Mouse (Mus musculus) lung, postnatal 0 days (tissue): ENCODE data around the gene Brsk2. TPM values are rescaled to one million over a fixed set of nuclear protein-coding genes. Genes with fewer than 3 reads are reported as not detected.
A peak's percentile ranks its signal among the peaks of the same experiment; 100 is the strongest.

Source experiments
- ATAC-seq: fragments of 200-750 bp; cut with Nextera tagmentation; 2 replicates; pipeline ENCODE4 v1.8.0; 2017; ENCODE audit warnings: moderate library complexity
- DNase-seq: peaks from one replicate; pipeline ENCODE4 v3.0.0-alpha.2; 2016; ENCODE audit warnings: low spot score
- H3K27ac ChIP-seq: fragments of 300-500 bp; sonication (generic); 2 replicates; pipeline ENCODE4 v1.5.1; 2014; ENCODE audit warnings: antibody characterized with exemption, mild to moderate bottlenecking, low read length, mixed read lengths
- H3K27me3 ChIP-seq: fragments of 300-500 bp; sonication (generic); replicated peaks from 2 replicates; pipeline ENCODE4 v1.6.1; 2014; ENCODE audit warnings: low read length, mixed read lengths; ENCODE audit not compliant: insufficient read depth
- H3K36me3 ChIP-seq: fragments of 300-500 bp; sonication (generic); 2 replicates; pipeline ENCODE4 v1.6.1; 2014; ENCODE audit warnings: low read length, mixed read lengths; ENCODE audit not compliant: insufficient read depth
- H3K4me1 ChIP-seq: fragments of 300-500 bp; sonication (generic); 2 replicates; pipeline ENCODE4 v1.6.1; 2014; ENCODE audit warnings: antibody characterized with exemption, low read depth, low read length, mixed read lengths; ENCODE audit not compliant: insufficient read depth
- H3K4me2 ChIP-seq: fragments of 300-500 bp; sonication (generic); replicated peaks from 2 replicates; pipeline ENCODE4 v1.6.1; 2014; ENCODE audit warnings: low read depth, mild to moderate bottlenecking, low read length, moderate library complexity, mixed read lengths
- H3K4me3 ChIP-seq: fragments of 300-500 bp; sonication (generic); 2 replicates; pipeline ENCODE4 v1.5.1; 2014; ENCODE audit warnings: low read depth, low read length
- H3K9ac ChIP-seq: fragments of 300-500 bp; sonication (generic); replicated peaks from 2 replicates; pipeline ENCODE4 v1.6.1; 2014; ENCODE audit warnings: low read depth, mild to moderate bottlenecking
- H3K9me3 ChIP-seq: fragments of 300-500 bp; sonication (generic); 2 replicates; pipeline ENCODE4 v1.6.1; 2016; ENCODE audit warnings: low read length, mixed read lengths
- CTCF ChIP-seq: IDR thresholded peaks from 2 replicates; pipeline ENCODE4 v1.5.1; 2016; ENCODE audit warnings: antibody characterized with exemption, mild to moderate bottlenecking
- EP300 ChIP-seq: IDR thresholded peaks from 2 replicates; pipeline ENCODE4 v1.6.1; 2016; ENCODE audit warnings: antibody characterized with exemption, mild to moderate bottlenecking, control low read depth
- WGBS: fragments of 180-500 bp; shearing (Covaris S2); extraction: QIAGEN DNeasy Blood & Tissue Kit; methylation state at CpG from one replicate; pipeline ENCODE4 v1.1.7; 2014; 5-methylcytosine and 5-hydroxymethylcytosine counted together
- polyA plus RNA-seq: library from polyadenylated mRNA; unstranded; fragments of >200 nt; fragmentation: Nextera tagmentation; extraction: Ambion mirVana; gene quantifications from 2 replicates; pipeline ENCODE4 v1.2.1, GENCODE M21; 2015

Brsk2 gene
- polyA plus RNA-seq, 1 experiment from 2014 or later = 0.39 TPM

GRCm38 (mm10) chr7:141960926-141961325 lies 11.4 kb downstream of the Brsk2 start:
- no peak for TF ChIP-seq CTCF
- no peak for TF ChIP-seq EP300
- H3K4me1 ChIP-seq = no peaks in the 10 kb centered on the region
- no peaks in the 10 kb centered on the region for H3K27me3 ChIP-seq
- no peaks in the 10 kb centered on the region for H3K36me3 ChIP-seq
- no peak overlapping the region for H3K9ac ChIP-seq
- WGBS = 61% methylated on average over 2 of the region's 2 CpGs
- H3K27ac ChIP-seq = no peak overlapping the region
- no peak overlapping the region for H3K4me3 ChIP-seq
- ATAC-seq (no peak), DNase-seq (no peak)
- H3K9me3 ChIP-seq = no peaks in the 10 kb centered on the region
- no peak overlapping the region for H3K4me2 ChIP-seq

- H3K4me2 ChIP-seq = no peak overlapping the region
- no peaks in the 10 kb centered on the region for H3K27me3 ChIP-seq
- no peak overlapping the region for H3K9ac ChIP-seq
- DNase-seq (no peak), ATAC-seq (no peak)
- H3K4me1 ChIP-seq = no peaks in the 10 kb centered on the region
- H3K36me3 ChIP-seq = no peaks in the 10 kb centered on the region
- WGBS = 89% methylated on average over 3 of the region's 3 CpGs
- H3K4me3 ChIP-seq = no peak overlapping the region
- TF ChIP-seq EP300 (no peak), CTCF (no peak)
- no peaks in the 10 kb centered on the region for H3K9me3 ChIP-seq
- H3K27ac ChIP-seq = no peak overlapping the region
These were observed 11.9 kb downstream of the Brsk2 start for GRCm38 (mm10) chr7:141961491-141961890.

- ATAC-seq = no peak
- no peak overlapping the region for H3K4me3 ChIP-seq
- no peak overlapping the region for H3K27ac ChIP-seq
- no peak for DNase-seq
- no peaks in the 10 kb centered on the region for H3K36me3 ChIP-seq
- H3K9ac ChIP-seq = no peak overlapping the region
- H3K4me1 ChIP-seq = no peaks in the 10 kb centered on the region
- 95% methylated on average over 3 of the region's 3 CpGs for WGBS
- TF ChIP-seq CTCF = no peak
- no peak for TF ChIP-seq EP300
- H3K27me3 ChIP-seq = no peaks in the 10 kb centered on the region
- no peaks in the 10 kb centered on the region for H3K9me3 ChIP-seq
- H3K4me2 ChIP-seq = no peak overlapping the region
These were observed 13.0 kb downstream of the Brsk2 start for GRCm38 (mm10) chr7:141962521-141962920.

GRCm38 (mm10) chr7:141966281-141966680 lies 16.7 kb downstream of the Brsk2 start:
- Histone ChIP-seq H3K4me3 (no peak overlapping the region), H3K27ac (no peak overlapping the region), H3K9ac (no peak overlapping the region), H3K9me3 (no peaks in the 10 kb centered on the region), H3K4me1 (no peaks in the 10 kb centered on the region), H3K36me3 (no peaks in the 10 kb centered on the region), H3K27me3 (no peaks in the 10 kb centered on the region), H3K4me2 (no peak overlapping the region)
- TF ChIP-seq EP300 (no peak), CTCF (no peak)
- 57% methylated on average over 2 of the region's 2 CpGs for WGBS
- DNase-seq (no peak), ATAC-seq (no peak)

GRCm38 (mm10) chr7:141972831-141973619 lies 23.5 kb downstream of the Brsk2 start:
- H3K27ac ChIP-seq = no peak overlapping the region
- H3K27me3 ChIP-seq = no peaks in the 10 kb centered on the region
- H3K4me2 ChIP-seq = no peak overlapping the region
- H3K9ac ChIP-seq = no peak overlapping the region
- H3K36me3 ChIP-seq = no peaks in the 10 kb centered on the region
- ATAC-seq = 0 out of 2 replicates have a peak, but pooled peaks have one; percentile 23
- H3K4me1 ChIP-seq = no peaks in the 10 kb centered on the region
- TF ChIP-seq EP300 = no peak
- TF ChIP-seq CTCF = peak; percentile 48
- peak; percentile 24 for DNase-seq
- H3K9me3 ChIP-seq = no peaks in the 10 kb centered on the region
- WGBS = 22% methylated on average over 7 of the region's 7 CpGs
- no peak overlapping the region for H3K4me3 ChIP-seq

DNA sequence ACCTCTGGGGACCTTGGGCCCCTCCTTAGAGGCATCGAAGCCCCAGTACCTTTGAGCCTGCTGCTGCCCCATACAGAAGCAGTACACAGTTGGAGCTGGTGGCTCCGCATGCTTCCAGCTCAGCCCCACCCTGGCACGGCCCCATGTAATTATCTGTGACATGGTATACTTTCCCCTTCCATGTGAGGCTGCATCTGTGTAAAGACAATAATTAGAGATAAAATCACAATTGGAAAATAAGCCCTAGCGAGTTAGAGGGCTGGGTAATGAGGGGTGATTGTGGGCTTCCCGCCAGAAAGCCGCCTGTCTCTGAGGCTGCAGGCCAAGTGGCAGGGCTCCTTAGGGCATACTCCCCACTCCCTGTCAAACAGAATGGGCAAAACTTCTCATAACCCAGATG lies 28.5 kb downstream of the Brsk2 start:
- no peaks in the 10 kb centered on the region for H3K36me3 ChIP-seq
- ATAC-seq (no peak), DNase-seq (no peak)
- no peaks in the 10 kb centered on the region for H3K27me3 ChIP-seq
- no peak overlapping the region for H3K4me3 ChIP-seq
- TF ChIP-seq EP300 (no peak), CTCF (no peak)
- no peaks in the 10 kb centered on the region for H3K4me1 ChIP-seq
- no peaks in the 10 kb centered on the region for H3K9me3 ChIP-seq
- no peak overlapping the region for H3K4me2 ChIP-seq
- H3K9ac ChIP-seq = no peak overlapping the region
- H3K27ac ChIP-seq = no peak overlapping the region
- WGBS = 69% methylated on average over 6 of the region's 6 CpGs
